Mouse (Mus musculus) spleen, adult 12 weeks (tissue): ENCODE data around the gene Notch2.
"Not testable (repeated sequence)": the region's sequence is repeated elsewhere in the genome, so short reads cannot be mapped to it uniquely, and the experiment has no call there.

Experiments used
- DNase-seq: peaks from one replicate; pipeline ENCODE4 v3.0.0; 2022; ENCODE audit warnings: low spot score

Notch2 gene

DNA sequence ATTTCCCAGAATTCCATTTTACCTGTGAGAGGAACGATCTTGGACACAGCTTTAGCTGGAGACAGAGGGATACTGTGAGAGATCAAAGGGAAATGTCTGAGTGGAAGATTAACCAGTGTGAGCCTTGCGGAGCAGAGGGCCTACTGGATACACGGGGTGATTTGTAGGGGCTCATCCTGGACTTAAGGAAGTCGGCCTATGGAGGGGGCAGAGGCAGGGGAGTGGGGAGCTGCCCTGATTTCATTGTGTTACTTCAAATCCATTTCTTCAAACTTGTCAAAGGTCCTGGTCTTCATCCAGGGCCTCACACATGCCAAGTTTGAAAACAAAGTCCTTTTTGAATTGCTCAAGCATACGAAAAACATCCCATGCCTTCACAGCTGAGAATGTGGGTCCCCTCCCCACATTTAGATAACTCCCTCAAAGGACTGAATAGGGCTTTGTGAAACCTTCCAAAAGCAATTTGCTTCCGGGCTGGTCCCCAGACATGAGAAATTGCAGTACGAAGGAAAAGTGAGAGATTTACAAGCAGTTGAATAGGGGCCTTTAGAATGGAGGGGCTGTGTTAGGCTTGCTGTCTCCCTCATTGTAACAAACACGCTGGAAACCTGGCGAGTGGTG, 91.6 kb downstream of the Notch2 start:
- no peak for DNase-seq

DNA sequence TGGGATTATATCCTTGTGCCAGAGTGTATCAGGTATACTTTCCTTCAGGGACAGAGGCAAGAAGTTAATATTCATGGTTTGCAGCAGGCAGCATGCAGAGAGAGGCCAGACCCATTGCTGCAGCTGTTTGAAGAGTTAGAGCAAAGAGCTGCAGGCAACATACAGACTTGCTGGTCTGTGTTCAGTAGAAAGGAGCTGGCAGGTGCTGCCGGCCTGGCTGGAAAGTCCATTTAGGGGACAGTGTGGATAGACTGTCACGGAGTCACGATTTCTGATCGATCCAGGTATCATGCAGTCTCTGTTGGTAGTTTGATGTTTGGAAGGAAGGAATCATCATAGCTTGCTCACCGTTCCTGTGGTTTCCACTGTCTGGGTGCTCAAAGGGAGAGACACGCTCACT, 92.2 kb downstream of the Notch2 start:
- DNase-seq, result no peak

DNA sequence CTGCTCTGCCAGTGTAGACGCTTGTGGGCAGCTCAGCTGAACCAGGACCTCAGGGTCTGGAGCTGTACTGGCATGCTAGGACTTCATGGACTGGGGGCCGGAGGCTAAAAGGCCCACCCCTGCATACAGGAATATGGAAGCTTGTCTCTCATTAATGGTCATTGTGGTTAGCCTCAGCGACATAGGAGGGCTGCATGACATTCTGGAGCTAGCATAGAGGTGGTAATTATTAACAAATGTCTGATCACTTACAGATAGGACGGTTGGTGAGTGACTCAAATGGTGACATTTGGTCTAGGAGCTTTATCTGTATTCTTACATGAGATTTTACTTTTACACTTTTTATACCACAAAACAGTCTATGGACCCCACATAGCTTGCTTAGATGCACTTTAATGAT, 92.8 kb downstream of the Notch2 start:
- DNase-seq, result no peak

DNA sequence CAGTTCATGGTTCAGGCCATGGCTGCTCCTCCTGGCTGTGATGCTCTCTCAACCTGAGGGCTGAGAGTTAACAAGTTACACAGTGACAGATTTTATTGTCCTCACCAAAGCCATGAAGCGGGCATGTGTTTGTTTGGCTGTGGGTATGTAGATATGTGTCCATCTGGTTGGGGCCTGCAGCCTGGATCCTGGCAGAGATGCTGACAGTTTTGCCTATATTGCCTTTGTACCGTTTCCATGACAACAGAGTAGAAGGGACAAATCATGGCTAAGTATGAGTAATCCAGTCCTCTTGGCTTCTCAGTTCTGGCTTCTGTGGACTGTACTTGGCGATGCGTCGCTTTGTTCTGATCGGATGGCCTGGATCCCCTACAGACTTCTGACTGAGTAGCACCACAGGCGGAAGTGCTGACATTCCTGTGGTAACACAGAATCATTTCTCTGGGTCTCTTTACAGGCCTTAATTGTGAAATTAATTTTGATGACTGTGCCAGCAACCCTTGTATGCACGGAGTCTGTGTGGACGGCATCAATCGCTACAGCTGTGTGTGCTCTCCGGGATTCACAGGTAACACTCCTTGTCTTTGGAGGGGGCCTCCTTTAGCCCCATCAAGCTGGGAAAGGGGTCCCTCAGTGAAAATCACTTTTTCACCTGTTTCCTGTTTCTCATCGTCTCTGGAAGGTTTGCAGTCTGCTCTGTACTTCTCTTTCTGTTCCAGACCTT, 93.4 kb downstream of the Notch2 start:
- no peak for DNase-seq

DNA sequence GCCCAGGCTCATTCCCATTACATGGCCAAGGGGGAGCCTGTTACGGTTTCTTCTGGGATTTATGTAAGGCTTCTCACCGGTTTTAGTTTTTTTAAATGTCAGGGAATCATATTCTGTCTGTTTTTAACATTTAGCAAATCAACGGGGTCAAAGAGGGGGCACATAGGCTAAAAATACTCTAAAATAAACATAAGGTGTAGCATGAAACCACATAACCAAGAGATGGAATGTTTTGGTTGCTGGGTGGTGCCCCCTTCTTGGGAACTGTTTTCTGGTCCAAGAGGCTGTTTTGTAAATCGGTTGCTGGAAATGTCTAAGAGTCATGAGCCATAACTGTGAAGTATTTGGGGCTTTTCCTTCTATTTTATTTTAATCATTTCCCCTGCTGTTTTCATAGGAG, 95.1 kb downstream of the Notch2 start:
- DNase-seq, result no peak

DNA sequence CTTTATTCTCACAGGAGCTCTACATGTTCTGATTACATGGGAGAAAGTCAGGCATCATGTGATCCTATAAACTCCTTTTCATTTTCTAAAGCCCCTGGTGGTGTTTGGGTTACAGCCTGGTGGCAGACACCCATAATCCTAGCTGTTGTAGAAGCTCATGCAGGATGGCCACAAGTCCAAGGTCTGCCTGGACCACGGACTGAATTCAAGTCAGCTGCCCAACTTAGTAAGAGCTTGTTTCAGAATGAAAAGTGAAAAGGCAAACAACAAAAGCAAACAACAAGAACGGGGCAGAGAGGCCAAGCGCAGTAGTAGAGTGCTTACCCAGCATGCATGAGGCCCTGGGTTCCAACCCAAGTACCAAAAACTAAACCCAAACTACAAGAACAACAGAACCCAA, 95.5 kb downstream of the Notch2 start:
- DNase-seq, result no peak

DNA sequence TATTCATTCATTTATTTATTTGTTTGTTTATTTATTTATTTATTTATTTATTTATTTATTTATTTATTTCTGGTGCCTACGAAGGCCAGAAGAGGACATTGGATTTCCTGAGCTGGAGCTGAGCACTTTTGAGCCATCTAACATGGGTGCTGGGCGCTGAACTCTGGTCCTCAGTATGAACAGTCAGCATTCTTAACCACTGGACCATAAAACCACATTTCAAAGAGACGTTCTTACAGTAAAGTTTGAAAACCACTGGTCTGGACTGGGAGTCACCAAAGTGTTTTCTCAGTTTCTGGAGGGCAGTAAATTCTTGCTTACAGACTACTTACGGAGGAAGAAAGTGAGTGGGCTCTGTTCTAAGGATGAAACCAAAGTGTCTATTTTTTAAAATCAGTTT, 97.3 kb downstream of the Notch2 start:
- DNase-seq, result no peak

DNA sequence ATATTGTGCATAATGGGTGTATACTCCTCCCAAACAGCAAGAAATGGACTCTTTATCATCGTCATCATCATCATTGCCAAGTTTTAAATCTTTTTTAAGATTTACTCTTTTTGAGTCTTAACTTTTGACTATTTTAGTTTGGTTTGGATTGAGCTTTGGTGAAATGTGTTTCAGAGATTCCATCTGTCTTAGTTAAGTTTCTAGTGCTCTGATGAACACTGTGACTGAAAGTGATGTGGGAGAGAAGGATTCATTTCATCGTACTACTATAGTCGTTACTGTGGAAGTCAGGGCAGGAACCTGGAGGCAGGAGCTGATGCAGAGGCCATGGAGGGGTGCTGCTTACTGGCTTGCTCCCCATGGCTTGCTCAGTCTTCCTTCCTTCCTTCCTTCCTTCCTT, 104.9 kb downstream of the Notch2 start:
- DNase-seq, result no peak

DNA sequence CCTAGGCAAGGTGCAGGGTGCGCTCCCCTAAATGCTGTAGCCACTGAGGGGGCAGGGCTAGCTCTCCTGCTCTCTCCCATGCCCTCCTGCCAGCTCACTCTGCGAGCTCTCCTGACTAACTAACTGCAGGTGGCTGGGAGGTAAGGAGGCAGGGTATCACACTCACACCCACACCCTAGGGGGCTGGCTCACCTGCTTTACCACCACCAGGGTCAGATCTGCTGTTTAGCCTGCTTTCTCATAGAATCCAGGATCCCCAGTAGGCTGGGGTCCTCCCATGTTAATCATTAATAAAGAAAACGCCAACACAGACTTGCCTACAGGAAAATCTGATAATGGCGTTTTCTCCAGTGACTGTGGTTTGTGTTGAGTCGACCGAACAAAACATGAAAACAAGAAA, 106.0 kb downstream of the Notch2 start:
- no peak for DNase-seq

DNA sequence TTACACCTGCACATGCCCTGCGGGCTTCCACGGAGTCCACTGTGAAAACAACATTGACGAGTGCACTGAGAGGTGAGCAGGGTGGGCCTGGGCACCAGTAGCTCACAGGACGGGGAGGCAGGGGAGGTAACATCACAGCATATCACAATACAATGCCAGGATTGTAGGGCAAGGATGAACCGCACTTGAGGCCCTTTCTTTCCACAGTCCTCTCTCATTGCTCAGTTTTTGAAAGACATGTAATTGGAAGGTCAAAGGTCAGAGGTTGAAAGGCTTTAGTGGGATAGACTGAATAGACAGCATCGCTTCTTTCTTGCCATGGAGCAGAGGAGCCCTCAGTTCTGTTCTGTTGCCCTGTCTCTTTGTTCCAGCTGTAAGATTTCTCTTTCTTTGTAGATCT, 107.6 kb downstream of the Notch2 start:
- DNase-seq, result no peak

DNA sequence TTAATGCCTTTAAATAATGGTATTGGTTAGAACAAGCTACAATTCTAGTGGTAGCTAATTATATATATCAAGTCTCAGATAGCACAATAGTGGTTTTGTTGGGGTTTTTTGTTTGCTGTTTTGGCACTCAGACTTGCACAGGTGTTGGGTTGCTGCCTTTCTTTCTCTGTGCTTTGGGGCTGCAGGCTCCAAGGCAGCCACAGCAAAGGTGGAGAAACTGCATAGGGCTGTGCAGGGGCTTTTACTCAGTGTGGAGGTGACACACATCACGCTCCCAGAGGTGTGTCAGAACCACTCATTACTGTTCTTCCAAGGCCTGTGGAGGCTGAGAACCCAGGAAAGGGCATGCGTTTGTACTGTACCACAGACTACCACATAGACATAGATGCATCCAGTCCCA, 114.4 kb downstream of the Notch2 start:
- no peak for DNase-seq

DNA sequence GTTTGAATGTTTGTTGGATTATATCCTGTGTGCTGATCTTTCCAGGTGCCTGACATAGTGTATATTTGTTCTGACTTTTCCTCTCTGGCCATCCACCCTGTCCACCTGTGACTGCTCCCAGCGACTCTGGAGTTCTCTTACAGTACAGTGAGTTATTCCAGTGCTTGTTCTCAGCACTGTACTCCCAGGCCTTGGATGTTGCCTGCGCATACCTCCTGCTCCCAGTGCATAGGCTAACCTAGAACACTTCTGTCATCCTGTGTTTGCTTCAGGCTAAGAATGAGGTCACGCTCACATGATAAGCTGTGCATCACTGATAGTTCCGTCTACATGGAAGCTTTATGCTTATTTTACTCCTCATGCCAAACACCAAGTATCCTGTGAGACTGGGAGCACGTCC, 115.4 kb downstream of the Notch2 start:
- no peak for DNase-seq

DNA sequence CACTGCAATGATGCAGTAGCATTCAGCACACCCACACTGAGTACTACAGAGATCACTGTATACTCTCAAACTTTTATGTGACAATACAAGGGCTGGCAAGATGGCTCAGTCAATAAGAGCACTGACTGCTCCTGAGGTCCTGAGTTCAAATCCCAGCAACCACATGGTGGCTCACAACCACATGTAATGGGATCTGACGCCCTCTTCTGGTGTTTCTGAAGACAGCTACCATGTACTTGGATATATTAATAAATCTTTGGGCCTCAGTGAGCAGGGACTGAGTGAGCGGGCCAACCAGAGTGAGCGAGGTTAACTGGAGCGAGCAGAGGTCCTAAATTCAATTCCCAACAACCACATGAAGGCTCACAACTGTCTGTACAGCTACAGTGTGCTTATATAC, 118.8 kb downstream of the Notch2 start:
- not testable (repeated sequence) for DNase-seq

DNA sequence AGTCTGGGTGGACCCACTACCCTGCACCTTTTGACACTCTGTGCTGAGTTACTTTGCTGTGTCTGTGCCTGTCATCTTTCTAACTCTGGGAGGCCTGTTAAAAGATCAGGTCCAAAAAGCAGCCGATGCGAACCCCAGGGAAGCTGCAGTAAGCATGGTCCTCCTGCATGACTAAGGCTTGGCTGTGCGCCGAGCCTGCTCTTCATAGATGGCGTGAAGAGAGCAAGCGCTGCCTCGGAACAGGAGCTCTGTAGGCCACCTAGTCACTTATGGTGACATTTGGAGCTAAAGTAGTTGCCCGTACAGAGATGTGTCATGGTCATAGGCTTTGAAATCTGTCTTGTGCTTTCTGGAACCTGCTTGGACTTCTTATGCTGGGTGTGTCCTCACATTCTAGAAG, 119.3 kb downstream of the Notch2 start:
- DNase-seq, result no peak

DNA sequence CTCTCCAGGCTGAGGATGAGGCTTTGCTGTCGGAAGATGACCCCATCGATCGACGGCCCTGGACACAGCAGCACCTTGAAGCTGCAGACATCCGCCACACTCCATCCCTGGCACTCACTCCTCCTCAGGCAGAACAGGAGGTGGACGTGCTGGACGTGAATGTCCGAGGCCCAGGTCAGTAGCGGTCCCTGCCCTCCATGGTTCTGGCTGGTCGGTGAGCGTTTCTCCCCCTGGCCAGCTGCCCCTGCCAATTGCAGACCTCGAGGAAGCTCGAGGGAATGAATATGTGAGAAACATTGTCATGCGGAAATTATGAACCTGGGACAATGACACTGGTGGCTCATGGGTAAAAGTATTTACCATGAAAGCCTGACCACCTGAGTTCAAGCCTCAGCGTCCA, 128.1 kb downstream of the Notch2 start:
- no peak for DNase-seq

DNA sequence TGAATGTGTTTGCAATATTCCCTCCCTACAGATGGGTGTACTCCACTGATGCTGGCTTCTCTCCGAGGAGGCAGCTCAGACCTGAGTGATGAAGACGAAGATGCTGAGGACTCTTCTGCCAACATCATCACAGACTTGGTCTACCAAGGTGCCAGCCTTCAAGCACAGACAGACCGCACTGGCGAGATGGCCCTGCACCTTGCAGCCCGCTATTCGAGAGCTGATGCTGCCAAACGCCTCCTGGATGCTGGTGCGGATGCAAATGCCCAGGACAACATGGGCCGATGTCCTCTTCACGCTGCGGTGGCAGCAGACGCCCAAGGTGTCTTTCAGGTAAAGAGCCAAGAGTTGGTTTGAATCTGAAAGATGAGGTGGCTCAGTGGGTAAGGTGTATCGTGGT, 129.5 kb downstream of the Notch2 start:
- no peak for DNase-seq

DNA sequence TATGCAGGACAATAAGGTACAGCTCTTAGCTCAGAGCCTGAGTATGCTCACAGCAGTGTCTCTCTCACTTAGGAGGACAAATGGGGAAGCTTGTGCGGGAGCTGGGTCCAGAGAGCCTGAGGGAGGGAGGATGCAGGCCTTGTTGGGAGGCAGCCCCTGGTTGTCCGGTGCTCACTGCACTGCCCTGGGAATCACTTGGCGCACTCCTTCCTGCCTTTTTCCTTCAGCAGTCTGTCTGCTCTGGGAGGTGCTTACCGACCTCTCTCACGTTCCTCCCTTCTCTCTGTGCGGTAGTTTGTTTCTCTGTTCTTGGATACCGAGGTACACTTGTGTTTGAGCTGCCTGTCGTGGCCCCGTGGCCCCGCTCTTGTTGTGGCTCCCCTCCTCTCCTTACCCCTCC, 131.9 kb downstream of the Notch2 start:
- DNase-seq, result no peak

DNA sequence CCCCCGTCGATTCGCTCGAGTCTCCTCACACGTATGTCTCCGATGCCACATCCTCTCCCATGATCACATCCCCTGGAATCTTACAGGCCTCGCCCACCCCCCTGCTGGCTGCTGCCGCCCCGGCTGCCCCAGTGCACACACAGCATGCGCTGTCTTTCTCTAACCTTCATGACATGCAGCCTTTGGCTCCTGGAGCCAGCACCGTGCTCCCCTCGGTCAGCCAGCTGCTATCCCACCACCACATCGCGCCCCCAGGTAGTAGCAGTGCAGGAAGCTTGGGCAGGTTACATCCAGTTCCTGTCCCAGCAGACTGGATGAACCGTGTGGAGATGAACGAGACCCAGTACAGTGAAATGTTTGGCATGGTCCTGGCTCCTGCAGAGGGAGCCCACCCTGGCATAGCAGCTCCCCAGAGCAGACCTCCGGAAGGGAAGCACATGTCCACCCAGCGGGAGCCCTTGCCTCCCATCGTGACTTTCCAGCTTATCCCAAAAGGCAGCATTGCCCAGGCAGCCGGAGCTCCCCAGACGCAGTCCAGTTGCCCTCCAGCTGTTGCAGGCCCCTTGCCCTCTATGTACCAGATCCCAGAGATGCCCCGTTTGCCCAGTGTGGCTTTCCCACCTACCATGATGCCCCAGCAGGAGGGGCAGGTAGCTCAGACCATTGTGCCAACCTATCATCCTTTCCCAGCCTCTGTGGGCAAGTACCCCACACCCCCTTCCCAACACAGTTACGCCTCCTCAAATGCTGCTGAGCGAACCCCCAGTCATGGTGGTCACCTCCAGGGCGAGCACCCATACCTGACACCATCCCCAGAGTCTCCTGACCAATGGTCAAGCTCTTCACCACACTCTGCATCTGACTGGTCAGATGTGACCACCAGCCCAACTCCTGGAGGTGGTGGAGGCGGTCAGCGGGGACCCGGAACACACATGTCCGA, 133.4 kb downstream of the Notch2 start:
- no peak for DNase-seq

DNA sequence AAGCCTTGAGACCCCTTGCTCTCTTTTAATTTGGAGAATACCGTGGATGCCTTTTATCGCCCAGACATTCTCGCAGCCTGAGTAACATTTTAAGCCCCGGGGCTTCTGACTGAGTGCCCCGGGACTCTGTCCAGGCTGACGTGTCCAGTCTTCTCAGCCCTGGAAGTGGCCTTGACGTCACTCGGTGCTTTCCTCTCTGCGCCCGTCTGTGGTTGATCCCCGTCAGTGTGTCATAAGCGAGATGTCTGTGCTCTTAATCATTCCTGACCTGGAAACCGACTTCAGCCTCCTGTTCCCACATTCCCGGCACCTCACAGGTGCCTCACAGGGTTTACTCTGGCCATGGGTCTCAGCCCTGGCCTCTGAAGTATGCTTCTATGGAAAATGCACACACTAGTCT, 134.4 kb downstream of the Notch2 start:
- DNase-seq, result no peak

DNA sequence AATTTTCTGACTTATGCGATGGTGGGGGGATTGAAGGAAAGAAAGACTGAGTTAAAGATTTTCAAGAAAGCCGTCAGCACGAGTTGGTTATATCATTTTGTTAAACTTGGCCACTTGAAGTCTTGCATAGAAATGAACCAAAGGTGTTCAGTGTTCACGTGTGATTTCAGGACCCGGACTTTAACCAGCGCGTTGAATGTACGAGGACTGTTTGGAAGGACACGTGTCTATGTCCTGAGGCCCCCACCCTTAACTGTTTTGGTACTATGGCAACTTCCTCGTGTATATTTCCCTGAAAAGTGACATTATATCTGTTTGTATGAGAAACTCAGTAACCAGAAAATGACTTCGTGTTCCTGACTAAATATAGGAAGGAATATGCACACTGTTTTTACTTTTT, 136.6 kb downstream of the Notch2 start:
- DNase-seq, result no peak

DNA sequence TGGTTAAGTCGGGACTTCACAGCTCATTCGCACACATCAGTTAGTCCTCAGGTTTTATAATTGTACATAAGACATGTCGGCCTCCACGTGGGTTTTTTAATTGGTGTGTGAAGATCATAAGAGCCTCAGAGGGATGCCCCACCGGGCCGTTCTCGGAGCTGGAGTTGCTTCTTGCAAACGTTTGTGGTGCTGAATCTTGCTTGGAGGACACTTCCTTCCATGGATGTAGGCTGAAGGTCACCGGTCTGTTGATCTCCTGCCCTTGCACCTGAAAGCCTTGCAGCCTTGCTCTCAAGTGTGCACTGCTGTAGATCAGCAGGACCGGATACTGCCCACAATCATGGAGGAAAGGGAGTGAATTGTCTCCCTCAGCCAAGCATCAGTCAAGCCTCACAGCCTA, 137.7 kb downstream of the Notch2 start:
- DNase-seq, result no peak

DNA sequence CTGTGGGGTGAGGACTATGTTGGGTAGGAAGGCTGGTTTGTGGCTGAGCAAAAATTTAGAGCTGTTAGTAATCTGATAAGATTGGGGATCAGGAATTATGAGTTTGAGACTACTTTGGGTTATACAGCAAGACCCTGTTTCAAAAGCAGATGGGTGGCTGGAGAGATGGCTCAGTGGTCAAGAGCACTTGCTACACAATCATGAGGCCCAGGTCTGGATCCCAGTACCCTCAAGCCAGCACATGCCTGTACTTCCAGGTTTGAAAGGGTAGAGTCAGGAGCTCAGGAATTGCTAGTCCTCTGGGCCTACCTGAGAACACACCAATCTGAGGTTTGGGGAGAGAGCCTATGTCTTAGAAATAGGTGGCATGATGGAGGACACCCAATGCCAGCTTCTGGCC, 140.1 kb downstream of the Notch2 start:
- DNase-seq, result no peak

DNA sequence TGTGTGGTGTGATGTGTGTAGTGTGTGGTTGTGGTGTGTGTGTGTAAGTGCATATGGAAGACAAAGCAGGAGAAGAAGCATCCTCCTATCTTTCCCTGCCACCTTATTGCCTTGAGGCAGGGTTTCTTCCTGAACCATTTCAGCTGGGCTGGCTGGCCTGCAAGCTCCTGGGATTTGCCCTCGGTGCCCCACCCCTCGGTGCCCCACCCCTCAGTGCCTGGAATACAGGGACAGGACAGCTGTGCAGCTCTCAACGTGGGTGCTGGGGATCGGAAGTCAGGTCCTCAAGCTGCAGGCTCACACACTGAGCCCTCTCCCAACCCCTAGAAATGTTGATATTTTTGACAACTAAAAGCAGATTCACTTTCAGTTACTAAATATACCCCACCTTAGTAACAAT, 142.8 kb downstream of the Notch2 start:
- no peak for DNase-seq
